Mouse (Mus musculus): ENCODE data around the gene Ppfia3.

Ppfia3 gene

DNA sequence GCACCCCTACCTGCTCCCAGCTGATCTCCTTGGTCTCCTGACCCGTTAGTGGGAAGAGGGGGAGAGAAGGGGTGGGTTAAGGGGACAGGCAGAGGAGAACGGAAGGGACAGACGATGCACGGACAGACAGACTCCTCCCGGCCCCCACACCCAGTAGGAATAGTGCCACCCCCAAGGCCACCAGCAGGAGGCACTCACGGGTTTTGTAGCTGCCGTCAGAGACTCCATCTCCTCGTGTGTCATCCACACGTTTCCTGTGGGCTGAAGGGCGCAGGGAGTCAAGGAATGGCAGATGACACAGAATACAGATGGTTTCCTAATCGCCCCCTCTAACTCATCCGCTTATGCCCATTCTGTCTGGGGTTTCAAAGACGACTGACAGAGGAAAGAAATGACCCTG lies 23.3 kb downstream of the Ppfia3 start:
- no peak for DNase-seq (ENCODE audit: extremely low spot score)

DNA sequence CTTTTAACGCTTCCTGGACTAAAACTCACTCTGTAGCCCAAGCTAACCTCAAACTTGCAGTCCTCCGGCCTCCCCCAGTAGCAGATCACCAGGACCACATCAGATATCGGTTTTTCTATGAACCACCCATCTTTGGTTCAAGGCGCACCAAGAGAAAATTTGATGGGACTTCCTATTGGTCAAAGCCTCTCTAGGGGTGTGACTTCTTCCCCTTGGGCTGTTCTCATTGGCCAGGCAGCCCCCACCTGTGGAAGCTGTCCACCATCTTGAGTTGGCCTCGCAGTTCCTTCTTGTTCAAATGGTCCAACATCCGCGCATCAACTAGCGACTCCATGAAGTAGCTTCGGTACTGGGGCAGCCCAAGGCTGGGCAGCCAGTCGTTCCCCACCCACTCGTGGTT lies 24.7 kb downstream of the Ppfia3 start:
- no peak for DNase-seq (ENCODE audit: extremely low spot score)

DNA sequence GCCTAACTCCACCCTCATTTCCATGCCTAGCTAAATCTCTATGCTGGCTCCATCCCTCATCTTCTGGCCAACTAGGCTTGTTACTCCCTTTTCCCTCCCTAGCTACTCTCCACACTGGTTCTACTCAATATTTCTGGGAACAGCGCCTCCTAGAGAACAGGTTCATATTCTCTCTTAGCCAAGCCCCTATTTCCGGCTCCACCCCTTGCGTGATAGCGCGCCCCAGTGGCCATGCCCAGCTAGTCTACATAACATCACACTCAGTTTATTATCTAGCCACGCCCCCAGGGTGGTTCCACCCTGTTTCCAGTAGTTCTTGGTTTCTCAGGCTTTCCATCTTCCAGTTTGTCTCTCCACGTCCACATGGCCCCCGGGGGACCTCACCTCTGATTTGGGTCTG lies 25.5 kb downstream of the Ppfia3 start:
- DNase-seq (ENCODE audit: extremely low spot score): peak; percentile 87

DNA sequence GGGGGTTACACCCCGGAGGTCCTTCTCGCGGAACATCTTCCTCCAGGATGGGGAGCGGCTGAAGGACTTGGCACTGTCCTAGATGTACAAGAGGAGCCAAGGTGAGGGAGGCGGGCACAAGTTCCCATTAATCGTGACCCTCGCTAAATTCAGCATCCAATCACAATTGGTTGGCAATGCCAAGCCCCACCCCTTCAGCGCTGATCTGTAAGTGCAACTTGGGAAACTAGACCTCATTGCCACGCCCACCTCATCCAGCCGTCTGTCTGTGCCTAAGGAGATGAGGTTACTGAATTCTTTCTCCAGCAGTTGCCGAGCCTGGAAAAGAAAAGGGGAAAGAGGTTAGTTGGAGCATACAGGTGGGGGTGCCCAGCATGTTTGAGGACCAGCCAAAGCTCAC lies 26.1 kb downstream of the Ppfia3 start:
- peak; percentile 75 for DNase-seq (ENCODE audit: extremely low spot score)

DNA sequence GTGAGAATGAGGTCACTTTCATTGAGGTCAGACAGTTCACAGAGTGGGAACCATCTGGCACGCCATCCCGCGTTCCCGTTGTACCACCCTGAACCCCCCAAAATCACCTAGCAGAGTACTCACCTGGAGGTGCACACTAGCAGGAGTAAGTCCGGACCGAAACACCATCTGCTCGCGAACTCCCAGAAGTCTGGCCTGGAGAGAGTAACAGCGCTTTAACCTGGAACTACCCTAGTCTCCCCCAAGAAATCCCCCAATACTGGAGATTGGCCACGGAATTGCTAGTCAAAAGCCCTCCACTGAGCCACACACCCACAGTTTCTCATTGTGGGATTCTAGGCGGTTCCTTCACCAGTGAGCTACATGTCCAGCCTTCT lies 26.8 kb downstream of the Ppfia3 start:
- DNase-seq (ENCODE audit: extremely low spot score): peak; percentile 32

DNA sequence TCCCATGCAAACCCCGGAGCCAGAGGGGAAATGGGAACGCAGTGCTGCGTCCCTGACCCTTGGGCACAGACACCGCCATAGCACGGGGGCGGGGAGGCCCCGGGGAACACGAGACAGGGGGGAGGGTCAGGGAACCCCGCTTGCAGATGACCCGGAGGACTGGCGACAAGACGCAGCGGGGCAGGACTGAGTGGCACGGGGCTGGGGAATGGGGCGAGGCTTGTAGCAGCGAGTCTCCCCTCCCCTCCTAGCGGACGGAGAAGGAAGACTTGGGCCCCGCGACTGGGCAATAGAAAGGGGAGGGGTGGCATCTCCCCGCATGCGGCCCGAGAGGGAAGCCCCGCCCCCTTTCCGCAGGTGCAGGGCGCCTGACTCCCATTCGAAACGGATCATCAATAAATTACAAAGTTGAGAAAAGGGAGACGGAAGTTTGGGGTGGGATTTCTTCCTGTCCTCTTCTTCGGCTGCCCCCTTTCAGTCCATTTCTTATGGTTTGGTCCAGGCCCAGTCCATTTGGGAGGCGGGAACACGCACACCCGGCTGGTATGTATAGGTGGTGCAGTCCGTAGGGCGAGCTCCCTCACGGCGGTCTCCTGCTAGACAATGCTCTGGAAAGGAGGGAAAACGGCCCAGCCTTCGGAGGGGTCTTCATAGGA lies 27.3 kb downstream of the Ppfia3 start:
- peak; percentile 92 for DNase-seq (ENCODE audit: extremely low spot score)

DNA sequence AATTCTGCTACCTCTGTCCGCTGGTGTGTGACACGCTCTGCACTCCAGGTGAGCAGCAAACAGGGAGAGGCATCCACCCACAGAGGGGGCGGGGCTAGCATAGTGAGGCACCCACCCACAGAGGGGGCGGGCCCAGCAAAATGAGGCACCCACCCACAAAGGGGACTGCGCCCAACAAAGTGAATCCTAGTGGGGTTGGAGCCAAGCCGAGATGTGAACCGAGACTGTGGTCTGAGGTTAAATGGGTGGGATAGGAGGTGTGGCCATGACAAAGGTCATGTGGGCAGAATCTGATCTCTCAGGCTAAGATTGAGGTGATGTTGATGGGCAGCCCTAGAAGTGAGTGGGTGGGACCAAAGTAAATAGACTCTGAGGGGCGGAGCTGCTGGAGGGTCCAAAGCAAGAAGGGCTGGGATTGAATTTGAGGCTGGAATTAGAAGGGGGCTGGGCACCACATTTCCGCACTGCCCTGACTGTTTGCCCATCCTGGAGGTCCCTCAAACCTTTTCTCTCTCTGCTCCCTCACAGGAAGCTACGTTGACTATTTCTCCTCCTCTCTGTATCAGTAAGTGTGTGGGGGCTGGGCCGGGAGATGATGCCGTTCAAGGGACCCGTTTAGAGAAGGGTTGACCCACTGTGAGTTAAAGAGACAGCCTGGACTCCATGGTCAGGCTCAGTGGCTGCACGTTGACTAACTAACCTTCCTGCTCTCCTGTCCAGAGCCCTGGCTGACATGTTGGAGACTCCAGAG lies 28.5 kb downstream of the Ppfia3 start:
- peak; percentile 63 for DNase-seq (ENCODE audit: extremely low spot score)

DNA sequence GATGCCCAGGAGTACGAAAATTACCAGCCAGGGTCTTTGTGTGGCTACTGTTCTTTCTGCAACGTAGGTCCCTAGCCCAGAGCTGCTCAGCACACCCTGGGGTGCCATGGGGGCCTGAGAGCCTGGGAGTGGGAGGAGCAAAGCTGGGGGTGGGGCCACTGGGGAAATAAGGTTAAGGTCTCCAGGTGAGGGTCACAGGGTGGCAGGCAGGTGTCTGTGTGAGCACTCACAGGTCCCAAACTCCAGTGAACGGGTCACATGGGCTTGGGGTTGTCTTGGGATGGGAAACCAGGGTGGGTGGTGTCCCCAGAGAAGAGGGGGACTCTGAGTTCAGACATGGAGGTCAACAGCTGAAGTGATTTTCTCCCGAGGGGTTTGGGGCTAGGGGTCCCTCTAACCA lies 29.4 kb downstream of the Ppfia3 start:
- DNase-seq (ENCODE audit: extremely low spot score): no peak

DNA sequence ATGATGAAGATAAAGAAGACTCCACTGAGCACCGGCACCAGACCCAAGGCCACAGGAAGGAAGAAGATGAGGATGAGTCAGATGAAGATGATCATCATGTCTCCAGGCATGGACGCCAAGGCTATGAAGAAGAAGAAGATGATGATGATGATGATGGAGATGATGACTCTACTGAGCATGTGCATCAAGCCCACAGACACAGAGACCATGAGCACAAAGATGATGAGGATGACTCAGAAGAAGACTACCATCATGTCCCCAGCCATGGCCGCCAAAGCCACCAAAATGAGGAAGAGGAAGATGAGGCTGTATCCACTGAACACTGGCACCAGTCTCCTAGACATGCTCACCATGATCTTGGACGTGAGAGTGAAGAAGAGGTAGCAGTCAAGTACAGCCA lies 30.5 kb downstream of the Ppfia3 start:
- no peak for DNase-seq (ENCODE audit: extremely low spot score)

DNA sequence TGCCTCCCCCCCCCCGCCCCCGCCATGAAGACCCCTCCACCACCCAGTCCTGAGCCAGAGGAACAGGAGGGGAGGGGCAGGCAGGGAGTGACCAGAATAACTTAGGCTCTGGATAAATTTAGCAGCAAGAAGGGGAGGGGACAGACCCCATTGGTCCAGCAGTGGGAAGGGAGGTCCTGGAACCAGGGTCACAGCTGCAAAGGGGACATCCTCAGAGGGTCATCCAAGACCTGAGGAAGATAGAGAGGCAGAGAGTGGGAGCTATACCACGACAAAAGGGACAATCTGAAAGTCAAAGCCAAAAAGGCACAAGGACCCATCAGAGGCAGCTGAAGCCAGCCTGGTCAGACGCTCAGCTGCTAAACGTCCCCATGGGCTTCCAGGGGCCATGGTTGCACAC lies 31.8 kb downstream of the Ppfia3 start, which contains the start of gene Hrc:
TSS of gene Hrc (plus strand) at position 235 of the 400 bp plus-strand sequence.
- no peak for DNase-seq (ENCODE audit: extremely low spot score)

DNA sequence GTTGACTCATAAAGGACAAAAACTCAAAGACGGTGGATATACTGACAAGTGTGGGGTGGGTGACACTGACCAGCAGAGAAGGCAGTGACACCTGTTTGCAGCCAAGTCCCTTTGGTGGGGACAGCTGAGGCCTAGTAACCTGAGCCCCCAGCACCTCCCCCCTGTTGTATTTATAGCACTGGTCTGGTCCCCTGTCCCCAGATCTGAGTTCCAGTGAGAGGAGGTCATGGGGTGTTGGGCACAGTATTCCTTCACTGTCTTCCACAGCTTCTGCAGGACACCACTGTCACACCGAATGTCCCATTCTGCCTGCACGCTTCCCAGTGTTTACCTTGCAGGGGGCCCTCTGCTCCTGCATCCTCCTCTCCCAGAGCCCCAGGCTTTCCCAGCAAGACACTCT lies 32.2 kb downstream of the Ppfia3 start:
- no peak for DNase-seq (ENCODE audit: extremely low spot score)

DNA sequence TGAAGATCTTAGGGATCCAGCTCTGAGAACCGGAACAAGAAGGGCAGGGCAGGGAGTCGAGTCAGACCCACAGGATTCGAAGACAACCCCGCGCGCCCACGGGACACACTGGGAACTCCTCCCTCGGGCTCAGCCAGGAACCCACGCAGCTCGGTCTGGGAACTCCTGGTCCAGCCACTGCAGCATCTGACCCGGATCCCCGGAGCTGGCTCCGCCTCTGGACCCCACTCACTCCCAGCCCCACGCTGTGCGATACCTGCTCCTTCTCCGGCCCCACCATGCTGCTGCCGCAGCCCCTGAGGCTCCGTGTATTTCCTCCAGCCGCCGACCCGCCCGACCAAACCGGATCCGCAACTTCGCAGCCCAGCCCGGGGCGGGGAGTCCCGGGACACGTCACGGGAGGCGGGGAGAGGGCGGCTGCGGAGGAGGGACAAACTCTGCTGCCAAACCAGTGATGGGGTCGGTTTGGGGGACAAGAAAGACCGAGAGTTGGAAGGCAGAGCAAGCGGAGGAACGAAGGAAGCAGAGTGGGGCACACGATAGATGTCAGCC lies 33.3 kb downstream of the Ppfia3 start, which contains the start of gene Trpm4:
TSS of gene Trpm4 (minus strand) at position 350 of the 552 bp plus-strand sequence.
- peak; percentile 86 for DNase-seq (ENCODE audit: extremely low spot score)

DNA sequence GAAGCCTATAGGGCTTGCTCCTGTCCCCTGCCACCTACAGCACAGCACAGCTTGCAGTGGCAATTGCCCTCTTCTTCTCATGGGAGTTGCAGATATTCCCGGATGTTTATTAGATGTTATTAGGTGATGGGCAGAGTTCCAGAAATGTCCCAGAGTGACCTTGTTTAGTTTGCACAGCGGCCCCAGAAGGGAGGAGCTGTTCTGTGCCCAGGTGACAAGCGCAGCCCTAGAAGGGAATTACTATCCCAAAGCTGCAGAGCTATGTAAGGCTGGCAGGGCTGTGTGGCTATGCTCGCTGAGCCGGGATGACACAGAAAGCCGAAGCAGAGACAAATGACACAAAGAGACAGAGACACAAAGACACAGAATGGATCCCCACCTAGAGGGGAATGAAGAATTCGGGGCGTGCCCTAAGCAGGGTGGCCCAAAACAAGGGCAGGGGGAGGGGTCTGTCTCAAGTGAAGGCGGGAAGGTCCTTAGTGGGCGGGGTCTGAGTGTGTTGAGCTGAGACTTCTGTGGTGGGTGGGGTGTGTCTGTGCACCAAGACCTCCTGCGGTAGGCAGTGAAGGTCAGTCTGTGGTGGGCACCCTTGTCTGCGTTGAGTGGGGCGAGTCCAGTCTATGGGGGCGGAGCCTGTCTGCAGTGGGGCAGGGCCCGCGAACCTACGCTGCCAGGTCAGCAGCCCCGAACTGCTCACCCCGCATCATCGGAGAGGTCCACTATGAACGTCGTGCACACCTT lies 34.0 kb downstream of the Ppfia3 start:
- DNase-seq (ENCODE audit: extremely low spot score): peak; percentile 75

DNA sequence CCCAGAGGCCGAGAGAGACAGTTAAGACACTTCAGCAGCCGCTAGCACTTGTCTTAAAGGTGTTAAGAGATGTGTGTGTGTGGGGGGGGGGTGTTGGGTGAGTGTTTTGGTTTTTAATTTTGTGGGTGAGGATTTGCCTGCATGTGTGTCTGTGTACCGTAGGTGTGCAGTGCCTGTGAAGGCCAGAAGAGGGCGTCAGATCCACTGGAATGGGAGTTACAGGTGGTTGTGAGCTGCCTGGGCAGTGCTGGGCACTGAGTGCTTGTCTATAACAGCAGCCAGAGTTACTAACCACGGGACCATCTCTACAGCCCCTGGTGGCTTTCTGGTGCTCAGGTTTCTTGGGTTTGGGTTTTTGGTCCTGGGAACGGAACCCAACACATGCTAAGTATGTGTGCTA lies 35.3 kb downstream of the Ppfia3 start:
- DNase-seq (ENCODE audit: extremely low spot score): no peak

DNA sequence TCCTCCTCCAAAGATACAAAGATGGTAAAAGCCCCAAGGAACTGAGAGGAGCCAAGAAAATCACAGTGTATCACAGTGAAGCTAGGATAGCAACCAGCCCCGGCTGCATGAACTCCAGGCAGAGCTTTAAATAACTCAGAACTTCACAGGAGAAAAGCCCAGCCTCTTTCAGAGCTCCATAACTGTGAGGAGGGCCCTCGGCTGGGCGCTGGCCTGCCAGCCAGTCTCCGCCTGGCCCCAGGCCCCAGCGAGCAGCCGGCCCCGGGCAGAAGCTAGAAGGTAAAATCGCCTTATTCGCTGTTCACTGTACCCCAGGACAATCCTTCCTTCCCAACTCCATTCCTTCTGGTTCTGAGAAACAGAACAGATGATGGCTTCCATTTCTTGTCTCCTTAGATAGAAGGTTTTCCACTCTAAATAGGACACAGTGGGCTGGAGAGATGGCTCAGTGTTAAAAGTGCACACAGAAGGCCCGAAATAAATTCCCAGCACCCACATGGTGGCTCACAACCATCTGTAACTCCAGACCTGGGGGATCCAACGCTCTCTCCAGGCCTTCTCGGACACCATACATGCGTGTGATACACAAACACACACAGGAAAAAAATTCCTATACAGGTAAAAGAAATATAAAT lies 37.9 kb downstream of the Ppfia3 start:
- DNase-seq (ENCODE audit: extremely low spot score): no peak

DNA sequence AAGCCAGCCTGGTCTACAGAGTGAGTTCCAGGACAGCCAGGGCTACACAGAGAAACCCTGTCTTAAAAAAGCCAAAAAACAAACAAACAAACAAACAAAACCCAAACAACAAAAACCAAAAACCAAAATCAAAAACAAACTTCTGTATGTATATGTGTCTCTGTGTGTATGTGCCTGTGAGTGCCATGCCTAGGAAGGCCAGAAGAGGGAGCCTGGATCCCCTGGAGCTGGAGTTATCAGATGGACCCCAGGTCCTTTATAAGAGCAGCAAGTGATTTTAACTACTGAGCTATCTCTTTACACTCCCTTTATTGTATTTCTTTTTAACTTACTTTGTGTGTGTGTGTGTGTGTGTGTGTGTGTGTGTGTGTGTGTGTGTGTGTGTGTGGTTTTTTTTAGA lies 41.0 kb downstream of the Ppfia3 start:
- no peak for DNase-seq (ENCODE audit: extremely low spot score)

DNA sequence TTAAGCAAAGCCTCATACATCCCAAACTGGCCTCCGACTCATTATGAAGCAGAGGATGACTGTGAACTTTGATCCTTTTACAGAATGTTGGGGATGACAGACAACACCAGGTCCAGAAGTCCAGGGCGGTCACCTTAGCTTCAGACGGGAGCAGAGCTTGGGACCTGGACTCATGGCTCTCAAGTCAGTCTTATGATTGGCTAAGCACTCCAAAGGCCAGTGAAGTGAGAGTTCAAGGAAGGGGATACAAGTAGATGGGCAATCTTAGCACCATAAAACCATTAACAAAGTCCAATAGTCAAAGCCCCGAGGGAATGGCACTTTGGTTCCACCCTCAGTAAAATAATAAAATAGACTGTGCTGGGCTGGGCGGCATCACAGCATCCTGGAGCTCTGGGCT lies 43.8 kb downstream of the Ppfia3 start:
- no peak for DNase-seq (ENCODE audit: extremely low spot score)

DNA sequence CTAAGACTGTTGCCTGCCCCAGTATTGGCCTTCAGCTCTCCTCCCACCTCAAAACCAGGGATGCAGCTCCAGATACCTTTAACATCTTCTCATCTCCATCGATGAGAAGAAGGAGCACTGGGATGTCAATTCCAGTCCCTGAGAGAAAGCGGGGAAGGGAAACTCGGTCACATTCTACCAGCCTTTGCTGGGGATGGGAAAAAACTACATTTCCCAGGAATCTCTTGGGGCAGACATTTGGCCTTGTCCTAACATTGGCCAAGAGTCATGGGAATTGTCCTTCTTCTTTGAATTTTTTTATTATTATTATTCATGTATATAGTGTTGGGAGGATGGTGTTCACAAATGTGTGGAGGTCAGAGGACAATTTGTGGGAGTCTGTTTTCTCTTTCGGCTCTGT lies 44.6 kb downstream of the Ppfia3 start:
- no peak for DNase-seq (ENCODE audit: extremely low spot score)

DNA sequence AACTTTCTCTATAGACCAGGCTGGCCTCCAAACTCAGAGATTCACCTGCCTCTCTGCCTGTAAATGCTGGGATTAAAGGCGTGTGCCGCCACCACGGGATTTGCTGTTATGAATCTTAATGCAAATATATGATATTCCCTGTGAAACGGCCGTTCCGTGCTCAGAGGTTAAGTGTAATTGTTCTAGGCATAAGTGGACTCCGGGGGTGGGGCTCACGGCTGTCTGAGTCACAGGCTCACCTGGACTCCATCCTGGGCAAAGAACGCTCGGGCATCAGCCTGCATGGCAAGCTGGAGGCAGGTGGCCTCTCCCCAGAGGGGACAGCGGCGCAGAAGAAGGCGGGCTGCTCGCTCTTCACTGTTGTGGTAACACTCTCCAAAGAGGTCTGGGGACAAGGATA lies 50.3 kb downstream of the Ppfia3 start:
- no peak for DNase-seq (ENCODE audit: extremely low spot score)

DNA sequence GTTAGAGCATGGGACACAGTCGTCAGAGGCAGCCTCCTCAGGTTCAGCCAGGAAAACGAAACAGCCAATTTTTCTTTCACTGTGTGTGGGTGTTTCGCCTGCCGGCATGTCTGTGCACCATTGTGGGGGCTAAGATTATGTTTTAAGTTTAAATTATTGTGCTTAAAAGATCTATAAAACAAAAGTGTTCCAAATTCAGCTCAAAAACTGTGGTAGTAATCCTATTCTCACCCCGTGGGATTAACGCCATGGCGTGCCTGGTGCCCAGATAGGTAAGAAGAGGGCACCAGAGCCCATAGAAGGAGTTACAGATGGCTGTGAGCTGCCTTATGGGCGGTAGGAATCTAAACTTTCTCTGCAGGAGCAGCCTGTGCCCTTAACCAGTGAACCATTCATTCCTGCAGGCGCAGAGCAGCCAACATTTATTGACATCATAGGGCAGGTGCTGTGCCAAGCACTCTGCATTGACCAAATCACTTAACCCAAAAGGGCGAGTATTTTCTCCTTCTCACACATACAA lies 51.6 kb downstream of the Ppfia3 start:
- no peak for DNase-seq (ENCODE audit: extremely low spot score)

DNA sequence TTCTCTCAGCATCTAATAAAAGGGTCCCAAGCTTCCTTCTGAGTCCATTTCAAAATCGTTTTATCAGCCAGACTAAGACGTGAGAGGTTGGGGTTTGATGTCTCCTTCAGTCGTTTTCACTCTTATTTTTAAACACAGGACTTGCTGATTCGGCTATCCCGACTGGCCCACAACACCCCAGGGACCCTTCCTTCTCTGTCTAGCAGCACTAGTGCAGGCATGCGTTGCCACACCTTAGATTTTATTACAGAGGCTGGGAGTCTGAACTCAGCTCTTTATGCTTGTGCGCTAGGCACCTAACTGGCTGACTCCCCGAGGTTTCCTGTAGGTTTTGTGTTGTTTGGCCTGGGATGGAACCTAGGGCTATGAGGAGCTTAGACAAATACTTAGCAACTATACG lies 53.3 kb downstream of the Ppfia3 start:
- DNase-seq (ENCODE audit: extremely low spot score): no peak

All from embryo, embryonic 9.5 days (tissue).